Mouse (Mus musculus) layer of hippocampus, postnatal 14 days (tissue): ENCODE measurements around the gene Sfxn4. TPM values are rescaled to one million over a fixed set of nuclear protein-coding genes. Genes with fewer than 3 reads are reported as not detected.

Experiments
- total RNA-seq, 2 experiments: library from RNA; stranded (reverse); gene quantifications; 2 replicates each; pipeline ENCODE4 v1.2.3; 2021

The Sfxn4 gene
- total RNA-seq, 2 experiments from 2014 or later: 10.6 to 15.5 TPM

Other genes with a start within 250 kb of the Sfxn4 start
- 10 to 100 TPM; 17.3 to 18.7 TPM for gene Nanos1, start 105.5 kb downstream of the Sfxn4 start, total RNA-seq
- gene Eif3a, start 70.8 kb downstream of the Sfxn4 start, total RNA-seq: 100 to 1,000 TPM; 117 to 118 TPM
- gene Fam45a, start 49.9 kb downstream of the Sfxn4 start, total RNA-seq: 10 to 100 TPM; 29.3 to 32.1 TPM
- 10 to 100 TPM; 74.1 to 74.9 TPM for gene Prdx3, start 13.1 kb upstream of the Sfxn4 start, total RNA-seq
- gene Grk5, start 28.3 kb upstream of the Sfxn4 start, total RNA-seq: 1 to 10 TPM; 8.8 to 9.1 TPM